Mouse (Mus musculus): ENCODE results near the gene Myo16. TPM values are rescaled to one million over a fixed set of nuclear protein-coding genes. Genes with fewer than 3 reads are reported as not detected.

Gene Myo16
- polyA plus RNA-seq, 1 experiment from 2014 or later = 0.81 TPM

GRCm38 (mm10) chr8:10625262-10625661 is 471.6 kb downstream of the Myo16 start:
- H3K36me3 ChIP-seq (replicated peaks; ENCODE audit: control insufficient read depth, insufficient read depth, low read depth, low read length) = no peaks in the 10 kb centered on the region
- WGBS = 26% methylated on average over 5 of the region's 5 CpGs
- H3K4me2 ChIP-seq (ENCODE audit: low read depth, low read length) = no peak overlapping the region
- no peak overlapping the region for H3K27ac ChIP-seq (replicated peaks; ENCODE audit: low read depth, low read length)
- H3K9me3 ChIP-seq (replicated peaks; ENCODE audit: control insufficient read depth, low read length) = no peaks in the 10 kb centered on the region
- ATAC-seq (replicated peaks; ENCODE audit: insufficient number of reproducible peaks, low FRiP score, low TSS enrichment, low read depth) (no peak; the same call in 1 of the 2 replicates), DNase-seq (ENCODE audit: low spot score) (peak; percentile 39)
- H3K9ac ChIP-seq (replicated peaks; ENCODE audit: low read length) = no peak overlapping the region
- H3K4me1 ChIP-seq (ENCODE audit: control insufficient read depth, insufficient read depth, low read length) = peaks cover 2% of the 10 kb centered on the region
- H3K27me3 ChIP-seq (ENCODE audit: control insufficient read depth, insufficient read depth, low read length) = no peaks in the 10 kb centered on the region
- H3K4me3 ChIP-seq (ENCODE audit: low read depth, low read length) = no peak overlapping the region

GRCm38 (mm10) chr8:10628725-10629124 is 475.0 kb downstream of the Myo16 start:
- Histone ChIP-seq H3K36me3 (replicated peaks; ENCODE audit: control insufficient read depth, insufficient read depth, low read depth, low read length) (no peaks in the 10 kb centered on the region), H3K4me3 (ENCODE audit: low read depth, low read length) (no peak overlapping the region), H3K9me3 (replicated peaks; ENCODE audit: control insufficient read depth, low read length) (no peaks in the 10 kb centered on the region), H3K4me1 (ENCODE audit: control insufficient read depth, insufficient read depth, low read length) (peaks cover 2% of the 10 kb centered on the region; the same call in 1 of the 2 replicates), H3K27ac (replicated peaks; ENCODE audit: low read depth, low read length) (no peak overlapping the region), H3K9ac (replicated peaks; ENCODE audit: low read length) (no peak overlapping the region), H3K27me3 (ENCODE audit: control insufficient read depth, insufficient read depth, low read length) (no peaks in the 10 kb centered on the region), H3K4me2 (ENCODE audit: low read depth, low read length) (no peak overlapping the region)
- ATAC-seq (replicated peaks; ENCODE audit: insufficient number of reproducible peaks, low FRiP score, low TSS enrichment, low read depth) (no peak), DNase-seq (ENCODE audit: low spot score) (no peak)
- 70% methylated on average over 8 of the region's 8 CpGs for WGBS

GRCm38 (mm10) chr8:10629862-10630261 is 476.2 kb downstream of the Myo16 start:
- no peaks in the 10 kb centered on the region for H3K9me3 ChIP-seq (replicated peaks; ENCODE audit: control insufficient read depth, low read length)
- ATAC-seq (replicated peaks; ENCODE audit: insufficient number of reproducible peaks, low FRiP score, low TSS enrichment, low read depth) (no peak), DNase-seq (ENCODE audit: low spot score) (no peak)
- no peak overlapping the region for H3K4me2 ChIP-seq (ENCODE audit: low read depth, low read length)
- H3K36me3 ChIP-seq (replicated peaks; ENCODE audit: control insufficient read depth, insufficient read depth, low read depth, low read length) = no peaks in the 10 kb centered on the region
- 53% methylated on average over 5 of the region's 5 CpGs for WGBS
- H3K4me1 ChIP-seq (ENCODE audit: control insufficient read depth, insufficient read depth, low read length) = peaks cover 2% of the 10 kb centered on the region; the same call in 1 of the 2 replicates
- H3K9ac ChIP-seq (replicated peaks; ENCODE audit: low read length) = no peak overlapping the region
- no peak overlapping the region for H3K27ac ChIP-seq (replicated peaks; ENCODE audit: low read depth, low read length)
- H3K27me3 ChIP-seq (ENCODE audit: control insufficient read depth, insufficient read depth, low read length) = no peaks in the 10 kb centered on the region
- no peak overlapping the region for H3K4me3 ChIP-seq (ENCODE audit: low read depth, low read length)

GRCm38 (mm10) chr8:10631006-10631405 is 477.3 kb downstream of the Myo16 start:
- Histone ChIP-seq H3K36me3 (replicated peaks; ENCODE audit: control insufficient read depth, insufficient read depth, low read depth, low read length) (no peaks in the 10 kb centered on the region), H3K9ac (replicated peaks; ENCODE audit: low read length) (no peak overlapping the region), H3K4me1 (ENCODE audit: control insufficient read depth, insufficient read depth, low read length) (peaks cover 2% of the 10 kb centered on the region; the same call in 1 of the 2 replicates), H3K9me3 (replicated peaks; ENCODE audit: control insufficient read depth, low read length) (no peaks in the 10 kb centered on the region), H3K27ac (replicated peaks; ENCODE audit: low read depth, low read length) (no peak overlapping the region), H3K4me2 (ENCODE audit: low read depth, low read length) (no peak overlapping the region), H3K4me3 (ENCODE audit: low read depth, low read length) (no peak overlapping the region), H3K27me3 (ENCODE audit: control insufficient read depth, insufficient read depth, low read length) (no peaks in the 10 kb centered on the region)
- 86% methylated on average over 2 of the region's 2 CpGs for WGBS
- ATAC-seq (replicated peaks; ENCODE audit: insufficient number of reproducible peaks, low FRiP score, low TSS enrichment, low read depth) (no peak), DNase-seq (ENCODE audit: low spot score) (no peak)

GRCm38 (mm10) chr8:10632603-10633002 is 478.9 kb downstream of the Myo16 start:
- no peak for ATAC-seq (replicated peaks; ENCODE audit: insufficient number of reproducible peaks, low FRiP score, low TSS enrichment, low read depth)
- H3K4me3 ChIP-seq (ENCODE audit: low read depth, low read length) = no peak overlapping the region
- 68% methylated on average over 6 of the region's 6 CpGs for WGBS
- H3K36me3 ChIP-seq (replicated peaks; ENCODE audit: control insufficient read depth, insufficient read depth, low read depth, low read length) = no peaks in the 10 kb centered on the region
- H3K27ac ChIP-seq (replicated peaks; ENCODE audit: low read depth, low read length) = no peak overlapping the region
- no peaks in the 10 kb centered on the region for H3K9me3 ChIP-seq (replicated peaks; ENCODE audit: control insufficient read depth, low read length)
- H3K27me3 ChIP-seq (ENCODE audit: control insufficient read depth, insufficient read depth, low read length) = no peaks in the 10 kb centered on the region
- no peak overlapping the region for H3K9ac ChIP-seq (replicated peaks; ENCODE audit: low read length)
- DNase-seq (ENCODE audit: low spot score) = no peak
- no peak overlapping the region for H3K4me2 ChIP-seq (ENCODE audit: low read depth, low read length)
- H3K4me1 ChIP-seq (ENCODE audit: control insufficient read depth, insufficient read depth, low read length) = peaks cover 2% of the 10 kb centered on the region; the same call in 1 of the 2 replicates

- ATAC-seq (replicated peaks; ENCODE audit: insufficient number of reproducible peaks, low FRiP score, low TSS enrichment, low read depth) (no peak), DNase-seq (ENCODE audit: low spot score) (no peak)
- H3K4me1 ChIP-seq (ENCODE audit: control insufficient read depth, insufficient read depth, low read length) = peaks cover 2% of the 10 kb centered on the region; the same call in 1 of the 2 replicates
- H3K27me3 ChIP-seq (ENCODE audit: control insufficient read depth, insufficient read depth, low read length) = no peaks in the 10 kb centered on the region
- H3K9ac ChIP-seq (replicated peaks; ENCODE audit: low read length) = no peak overlapping the region
- WGBS = 31% methylated on average over 12 of the region's 12 CpGs
- no peaks in the 10 kb centered on the region for H3K36me3 ChIP-seq (replicated peaks; ENCODE audit: control insufficient read depth, insufficient read depth, low read depth, low read length)
- no peak overlapping the region for H3K27ac ChIP-seq (replicated peaks; ENCODE audit: low read depth, low read length)
- no peaks in the 10 kb centered on the region for H3K9me3 ChIP-seq (replicated peaks; ENCODE audit: control insufficient read depth, low read length)
- H3K4me2 ChIP-seq (ENCODE audit: low read depth, low read length) = no peak overlapping the region
- no peak overlapping the region for H3K4me3 ChIP-seq (ENCODE audit: low read depth, low read length)
Observed at GRCm38 (mm10) chr8:10633360-10634140, 479.8 kb downstream of the Myo16 start.

GRCm38 (mm10) chr8:10634421-10634820 is 480.7 kb downstream of the Myo16 start:
- Histone ChIP-seq H3K27me3 (ENCODE audit: control insufficient read depth, insufficient read depth, low read length) (no peaks in the 10 kb centered on the region), H3K4me2 (ENCODE audit: low read depth, low read length) (no peak overlapping the region), H3K4me3 (ENCODE audit: low read depth, low read length) (no peak overlapping the region), H3K27ac (replicated peaks; ENCODE audit: low read depth, low read length) (no peak overlapping the region), H3K9ac (replicated peaks; ENCODE audit: low read length) (no peak overlapping the region), H3K4me1 (ENCODE audit: control insufficient read depth, insufficient read depth, low read length) (peaks cover 1% of the 10 kb centered on the region; the same call in 1 of the 2 replicates), H3K9me3 (replicated peaks; ENCODE audit: control insufficient read depth, low read length) (no peaks in the 10 kb centered on the region), H3K36me3 (replicated peaks; ENCODE audit: control insufficient read depth, insufficient read depth, low read depth, low read length) (no peaks in the 10 kb centered on the region)
- WGBS = 77% methylated on average over 13 of the region's 13 CpGs
- DNase-seq (ENCODE audit: low spot score) = no peak
- no peak for ATAC-seq (replicated peaks; ENCODE audit: insufficient number of reproducible peaks, low FRiP score, low TSS enrichment, low read depth)

GRCm38 (mm10) chr8:10638871-10639270 is 485.2 kb downstream of the Myo16 start:
- 91% methylated on average over 8 of the region's 8 CpGs for whole genome bisulfite sequencing
- H3K27me3 ChIP-seq (ENCODE audit: control insufficient read depth, insufficient read depth, low read length) = no peaks in the 10 kb centered on the region
- no peaks in the 10 kb centered on the region for H3K9me3 ChIP-seq (replicated peaks; ENCODE audit: control insufficient read depth, low read length)
- no peak overlapping the region for H3K27ac ChIP-seq (replicated peaks; ENCODE audit: low read depth, low read length)
- H3K36me3 ChIP-seq (replicated peaks; ENCODE audit: control insufficient read depth, insufficient read depth, low read depth, low read length) = no peaks in the 10 kb centered on the region
- no peaks in the 10 kb centered on the region; the same call in 1 of the 2 replicates for H3K4me1 ChIP-seq (ENCODE audit: control insufficient read depth, insufficient read depth, low read length)
- H3K4me2 ChIP-seq (ENCODE audit: low read depth, low read length) = no peak overlapping the region
- no peak overlapping the region for H3K4me3 ChIP-seq (ENCODE audit: low read depth, low read length)
- no peak for DNase-seq (ENCODE audit: low spot score)
- H3K9ac ChIP-seq (replicated peaks; ENCODE audit: low read length) = no peak overlapping the region
- ATAC-seq (replicated peaks; ENCODE audit: insufficient number of reproducible peaks, low FRiP score, low TSS enrichment, low read depth) = no peak

Measured in embryonic facial prominence, embryonic 11.5 days (tissue).